Mouse (Mus musculus) cerebellum, adult 2 months (tissue): ENCODE data around the gene Fmod.

ENCODE experiments used
- CTCF ChIP-seq: fragments of 200-500 bp; IDR thresholded peaks from 2 replicates; pipeline ENCODE4 v1.5.1; 2011; ENCODE audit warnings: low read depth, mild to moderate bottlenecking, control low read depth, low read length, moderate library complexity, borderline replicate concordance; ENCODE audit not compliant: insufficient read depth
- POLR2A ChIP-seq: fragments of 200-500 bp; IDR thresholded peaks from 2 replicates; pipeline ENCODE4 v1.6.1; 2011; ENCODE audit warnings: low read length, control low read depth, borderline replicate concordance; ENCODE audit not compliant: insufficient read depth

GRCm38 (mm10) chr1:134041900-134042299 lies 4.8 kb downstream of the Fmod start:
- TF ChIP-seq CTCF (no peak), POLR2A (no peak)
